Mouse (Mus musculus) MEL (cell line): ENCODE data around the gene Apc2.

Experiments used
- CTCF ChIP-seq, 3 experiments: IDR thresholded peaks in 2 of 3; conservative IDR thresholded peaks in 1 of 3; 2 replicates each; pipeline ENCODE4 v1.5.1; 2011 to 2012; ENCODE audit warnings: low read length in 3 of 3, low read depth in 2 of 3, mild to moderate bottlenecking in 2 of 3, improper control_type of control experiment in 1 of 3, inconsistent platforms in 1 of 3, mixed read lengths in 1 of 3, moderate library complexity in 1 of 3; ENCODE audit not compliant: control insufficient read depth in 1 of 3, insufficient read depth in 1 of 3, poor library complexity in 1 of 3, severe bottlenecking in 1 of 3
- EP300 ChIP-seq, 2 experiments: IDR thresholded peaks; 2 replicates each; pipeline ENCODE4 v1.6.1; 2011; ENCODE audit warnings: improper control_type of control experiment in 2 of 2, low read length in 2 of 2, low read depth in 1 of 2, mild to moderate bottlenecking in 1 of 2
- GATA1 ChIP-seq: IDR thresholded peaks from 2 replicates; pipeline ENCODE4 v1.6.1; 2011; ENCODE audit warnings: low read depth, low read length, improper control_type of control experiment
- POLR2A ChIP-seq, 2 experiments: IDR thresholded peaks; 2 replicates each; pipeline ENCODE4 v1.6.1; 2011 to 2012; ENCODE audit warnings: low read length in 2 of 2, mild to moderate bottlenecking in 2 of 2, control low read depth in 1 of 2, improper control_type of control experiment in 1 of 2, low read depth in 1 of 2, moderate library complexity in 1 of 2; ENCODE audit not compliant: control insufficient read depth in 1 of 2, insufficient read depth in 1 of 2, poor library complexity in 1 of 2
- USF2 ChIP-seq, 2 experiments: IDR thresholded peaks; 2 replicates each; pipeline ENCODE4 v1.6.1; 2011 to 2012; ENCODE audit warnings: improper control_type of control experiment in 2 of 2, low read length in 2 of 2, borderline replicate concordance in 1 of 2, inconsistent platforms in 1 of 2, low read depth in 1 of 2, mild to moderate bottlenecking in 1 of 2; ENCODE audit not compliant: insufficient read depth in 1 of 2

GRCm38 (mm10) chr10:80271186-80271843 lies 24.5 kb upstream of the Apc2 start:
- TF ChIP-seq CTCF (IDR thresholded peaks at IDR 0.05 in 2 of 3, conservative IDR thresholded peaks at IDR 0.05 in 1 of 3; ENCODE audit: control insufficient read depth in 1 of 3, insufficient read depth in 1 of 3, low read depth in 2 of 3, low read length in 3 of 3, poor library complexity in 1 of 3, severe bottlenecking in 1 of 3) (no peak), GATA1 (no peak), POLR2A (IDR thresholded peaks at IDR 0.05; ENCODE audit: control insufficient read depth in 1 of 2, insufficient read depth in 1 of 2, low read depth in 1 of 2, low read length in 2 of 2, poor library complexity in 1 of 2) (no peak), USF2 (IDR thresholded peaks at IDR 0.05; ENCODE audit: borderline replicate concordance in 1 of 2, insufficient read depth in 1 of 2, low read depth in 1 of 2, low read length in 2 of 2) (no peak), EP300 (IDR thresholded peaks at IDR 0.05; ENCODE audit: low read depth in 1 of 2, low read length in 2 of 2) (no peak)
